Mouse (Mus musculus) megakaryocyte, embryonic 14.5 days (primary cell): Measurements from ENCODE around the gene Chrne. TPM values are rescaled to one million over a fixed set of nuclear protein-coding genes. Genes with fewer than 3 reads are reported as not detected.

Experiments
- H3K27me3 ChIP-seq: replicated peaks from 2 replicates; pipeline ENCODE3; 2012; ENCODE audit warnings: inconsistent platforms
- H3K36me3 ChIP-seq: replicated peaks from 2 replicates; pipeline ENCODE3; 2012; ENCODE audit warnings: low read length, inconsistent platforms, mixed read lengths
- H3K4me1 ChIP-seq: 2 replicates; pipeline ENCODE4 v1.6.1; 2012; ENCODE audit warnings: inconsistent platforms
- H3K4me3 ChIP-seq: replicated peaks from 2 replicates; pipeline ENCODE3; 2012; ENCODE audit warnings: moderate library complexity, mild to moderate bottlenecking, inconsistent platforms
- H3K9me3 ChIP-seq: 2 replicates; pipeline ENCODE4 v1.6.1; 2012; ENCODE audit warnings: inconsistent platforms
- FLI1 ChIP-seq: IDR thresholded peaks from 2 replicates; pipeline ENCODE4 v1.6.1; 2012; ENCODE audit warnings: low read length, inconsistent platforms, mixed read lengths
- GATA1 ChIP-seq: IDR thresholded peaks from 3 replicates; pipeline ENCODE4 v1.6.1; 2012; ENCODE audit warnings: mixed read lengths, low read length, inconsistent platforms, borderline replicate concordance
- polyA plus RNA-seq: library from polyadenylated mRNA; stranded (reverse); fragments of >175 nt; gene quantifications from 2 replicates; pipeline ENCODE4 v1.2.3, GENCODE M21; 2012; ENCODE audit warnings: low replicate concordance; ENCODE audit not compliant: insufficient read depth

Gene Chrne
- polyA plus RNA-seq, 1 experiment = 0.83 TPM

- peaks cover 49% of the 10 kb centered on the region for H3K4me1 ChIP-seq
- H3K36me3 ChIP-seq = peaks cover 99% of the 10 kb centered on the region
- TF ChIP-seq GATA1 = no peak
- TF ChIP-seq FLI1 = no peak
- no peaks in the 10 kb centered on the region for H3K9me3 ChIP-seq
- no peak overlapping the region for H3K4me3 ChIP-seq
- H3K27me3 ChIP-seq = no peaks in the 10 kb centered on the region
These were observed 11.4 kb downstream of the Chrne start for GRCm38 (mm10) chr11:70607611-70608010.

GRCm38 (mm10) chr11:70606717-70607116, 12.3 kb downstream of the Chrne start:
- peaks cover 100% of the 10 kb centered on the region for H3K36me3 ChIP-seq
- TF ChIP-seq GATA1 (no peak), FLI1 (no peak)

GRCm38 (mm10) chr11:70605024-70605566, 13.9 kb downstream of the Chrne start:
- Histone ChIP-seq H3K27me3 (no peaks in the 10 kb centered on the region), H3K4me1 (peaks cover 45% of the 10 kb centered on the region), H3K4me3 (peak overlapping the region; percentile 13), H3K36me3 (peaks cover 98% of the 10 kb centered on the region), H3K9me3 (no peaks in the 10 kb centered on the region)
- no peak for TF ChIP-seq FLI1
- no peak for TF ChIP-seq GATA1

More at GRCm38 (mm10) chr11:70606717-70607116, 12.3 kb downstream of the Chrne start:
- no peaks in the 10 kb centered on the region for H3K27me3 ChIP-seq
- H3K4me1 ChIP-seq = peaks cover 46% of the 10 kb centered on the region
- no peak overlapping the region for H3K4me3 ChIP-seq
- no peaks in the 10 kb centered on the region for H3K9me3 ChIP-seq

- Histone ChIP-seq H3K27me3 (no peaks in the 10 kb centered on the region), H3K36me3 (peaks cover 95% of the 10 kb centered on the region), H3K9me3 (no peaks in the 10 kb centered on the region), H3K4me3 (no peak overlapping the region), H3K4me1 (peaks cover 84% of the 10 kb centered on the region)
- no peak for TF ChIP-seq GATA1
- no peak for TF ChIP-seq FLI1
These were observed 20.5 kb downstream of the Chrne start for GRCm38 (mm10) chr11:70598451-70598953.

GRCm38 (mm10) chr11:70597301-70597700, 21.7 kb downstream of the Chrne start:
- peaks cover 90% of the 10 kb centered on the region for H3K36me3 ChIP-seq
- no peak overlapping the region for H3K4me3 ChIP-seq
- H3K9me3 ChIP-seq = no peaks in the 10 kb centered on the region
- peaks cover 96% of the 10 kb centered on the region for H3K4me1 ChIP-seq
- no peak for TF ChIP-seq GATA1
- no peak for TF ChIP-seq FLI1
- no peaks in the 10 kb centered on the region for H3K27me3 ChIP-seq

GRCm38 (mm10) chr11:70596094-70596493, 22.9 kb downstream of the Chrne start:
- Histone ChIP-seq H3K4me1 (peaks cover 98% of the 10 kb centered on the region), H3K27me3 (no peaks in the 10 kb centered on the region), H3K9me3 (no peaks in the 10 kb centered on the region), H3K4me3 (peak overlapping the region; percentile 54), H3K36me3 (peaks cover 82% of the 10 kb centered on the region)
- TF ChIP-seq FLI1 (no peak), GATA1 (no peak)

GRCm38 (mm10) chr11:70595638-70596037, 23.4 kb downstream of the Chrne start:
- Histone ChIP-seq H3K36me3 (peaks cover 84% of the 10 kb centered on the region), H3K4me3 (peak overlapping the region; percentile 78), H3K27me3 (no peaks in the 10 kb centered on the region), H3K9me3 (no peaks in the 10 kb centered on the region), H3K4me1 (peaks cover 100% of the 10 kb centered on the region)
- TF ChIP-seq FLI1 (no peak), GATA1 (no peak)

- Histone ChIP-seq H3K27me3 (no peaks in the 10 kb centered on the region), H3K9me3 (no peaks in the 10 kb centered on the region), H3K4me1 (peaks cover 100% of the 10 kb centered on the region), H3K36me3 (peaks cover 81% of the 10 kb centered on the region), H3K4me3 (peak overlapping the region; percentile 88)
- no peak for TF ChIP-seq GATA1
- no peak for TF ChIP-seq FLI1
These were observed 24.6 kb downstream of the Chrne start for GRCm38 (mm10) chr11:70594253-70594989.

GRCm38 (mm10) chr11:70591733-70592132, 27.3 kb downstream of the Chrne start:
- Histone ChIP-seq H3K27me3 (no peaks in the 10 kb centered on the region), H3K9me3 (no peaks in the 10 kb centered on the region), H3K4me1 (peaks cover 98% of the 10 kb centered on the region), H3K4me3 (peak overlapping the region; percentile 46), H3K36me3 (peaks cover 75% of the 10 kb centered on the region)
- TF ChIP-seq GATA1 = no peak
- no peak for TF ChIP-seq FLI1

- peaks cover 64% of the 10 kb centered on the region for H3K36me3 ChIP-seq
- no peaks in the 10 kb centered on the region for H3K27me3 ChIP-seq
- H3K4me1 ChIP-seq = peaks cover 98% of the 10 kb centered on the region
- no peak for TF ChIP-seq GATA1
- no peak for TF ChIP-seq FLI1
- no peaks in the 10 kb centered on the region for H3K9me3 ChIP-seq
- peak overlapping the region; percentile 48 for H3K4me3 ChIP-seq
These were observed 32.1 kb downstream of the Chrne start for GRCm38 (mm10) chr11:70586954-70587353.
